8 mouse cellular contexts compared by ENCODE assay signal in genomic region chr19:3708078-3709012, GRCm38 (mm10). TPM values are rescaled to one million over a fixed set of nuclear protein-coding genes. Genes with fewer than 3 reads are reported as not detected.
DNase-seq lines count a peak whose midpoint lies in the region; ATAC-seq and TF ChIP-seq lines count a peak whose summit lies in the region.

Gene 1810055G02Rik, plus strand, starts transcription at chr19:3708293.

- TF ChIP-seq CTCF in heart, adult 2 months (IDR thresholded peaks at IDR 0.05) = peak; percentile 22

- peak; percentile 98 for DNase-seq in 3T3-L1 (ENCODE audit: low read depth, low spot score)
- peak; percentile 97 to 98 for DNase-seq in adrenal gland, postnatal 4 days (ENCODE audit: low spot score in 2 of 2)
- DNase-seq in embryonic facial prominence, embryonic 14.5 days (ENCODE audit: low spot score) = peak; percentile 98
- DNase-seq in heart, adult 2 months = peak; percentile 99
- peak; percentile 98 to 99 for DNase-seq in kidney, adult 8-10 months
- peak; percentile 92 to 97 for DNase-seq in spleen, postnatal 10 days (ENCODE audit: low spot score in 2 of 2)

- TF ChIP-seq POLR2A in heart, adult 2 months (IDR thresholded peaks at IDR 0.05; ENCODE audit: insufficient read depth, low read depth, low read length) = peak; percentile 91

- H3K9me3 ChIP-seq in embryonic facial prominence, embryonic 14.5 days (ENCODE audit: control insufficient read depth, low read length) = no peaks in the 10 kb centered on the region
- H3K9me3 ChIP-seq in limb, embryonic 13.5 days = no peaks in the 10 kb centered on the region
- H3K9me3 ChIP-seq in midbrain, embryonic 16.5 days (replicated peaks; ENCODE audit: control insufficient read depth, low read length, poor library complexity, severe bottlenecking) = no peaks in the 10 kb centered on the region

- TF ChIP-seq EP300 in heart, adult 2 months (IDR thresholded peaks at IDR 0.05; ENCODE audit: insufficient read depth, low read depth, low read length) = no peak

- peak within 1 kb of the TSS; percentile 81 for H3K9ac ChIP-seq in embryonic facial prominence, embryonic 14.5 days (ENCODE audit: low read depth, low read length)
- peak within 1 kb of the TSS; percentile 85 for H3K9ac ChIP-seq in heart, adult 2 months (ENCODE audit: low read depth, low read length)
- peak within 1 kb of the TSS; percentile 87 for H3K9ac ChIP-seq in limb, embryonic 13.5 days
- peak within 1 kb of the TSS; percentile 91 for H3K9ac ChIP-seq in midbrain, embryonic 16.5 days (ENCODE audit: low read depth, low read length)

- peaks cover 15% of the 10 kb centered on the region for H3K4me1 ChIP-seq in embryonic facial prominence, embryonic 14.5 days (ENCODE audit: control insufficient read depth, insufficient read depth, low read length)
- peaks cover 2% of the 10 kb centered on the region for H3K4me1 ChIP-seq in heart, adult 2 months (ENCODE audit: control insufficient read depth, insufficient read depth, low read length)
- H3K4me1 ChIP-seq in limb, embryonic 13.5 days = peaks cover 22% of the 10 kb centered on the region
- peaks cover 16% of the 10 kb centered on the region for H3K4me1 ChIP-seq in midbrain, embryonic 16.5 days (ENCODE audit: control insufficient read depth, insufficient read depth, low read length)

- WGBS in embryonic facial prominence, embryonic 14.5 days = 1% methylated on average over 61 of the region's 61 CpGs
- WGBS in heart, adult 2 months = 1% methylated on average over 61 of the region's 61 CpGs
- under 1% methylated on average over 61 of the region's 61 CpGs for WGBS in limb, embryonic 13.5 days
- WGBS in midbrain, embryonic 16.5 days = under 1% methylated on average over 60 of the region's 61 CpGs

- H3K79me2 ChIP-seq in heart, adult 2 months (replicated peaks; ENCODE audit: control insufficient read depth, insufficient read depth, low read length) = no peaks in the 10 kb centered on the region

- intact Hi-C loops in heart, adult 2 months (cut with DNase I) = no loop called here

- ATAC-seq in embryonic facial prominence, embryonic 14.5 days (ENCODE audit: low read depth) = peak; percentile 97
- ATAC-seq in limb, embryonic 13.5 days (ENCODE audit: low FRiP score, low read depth) = peak; percentile 97
- peak; percentile 97 for ATAC-seq in midbrain, embryonic 16.5 days

- H3K27ac ChIP-seq in embryonic facial prominence, embryonic 14.5 days (replicated peaks; ENCODE audit: low read depth, low read length) = peak within 1 kb of the TSS; percentile 94
- peak within 1 kb of the TSS; percentile 92 for H3K27ac ChIP-seq in heart, adult 2 months
- H3K27ac ChIP-seq in limb, embryonic 13.5 days = peak within 1 kb of the TSS; percentile 88
- peak within 1 kb of the TSS; percentile 92 for H3K27ac ChIP-seq in midbrain, embryonic 16.5 days (ENCODE audit: low read length)

- H3K4me2 ChIP-seq in embryonic facial prominence, embryonic 14.5 days (ENCODE audit: low read depth, low read length) = peak within 1 kb of the TSS; percentile 71
- H3K4me2 ChIP-seq in limb, embryonic 13.5 days (replicated peaks) = peak within 1 kb of the TSS; percentile 73
- peak within 1 kb of the TSS; percentile 79 for H3K4me2 ChIP-seq in midbrain, embryonic 16.5 days (ENCODE audit: low read length)

- H3K4me3 ChIP-seq in embryonic facial prominence, embryonic 14.5 days (ENCODE audit: low read depth, low read length) = peak within 1 kb of the TSS; percentile 90
- H3K4me3 ChIP-seq in heart, adult 2 months = peak within 1 kb of the TSS; percentile 92
- H3K4me3 ChIP-seq in limb, embryonic 13.5 days = peak within 1 kb of the TSS; percentile 86
- peak within 1 kb of the TSS; percentile 92 for H3K4me3 ChIP-seq in midbrain, embryonic 16.5 days (ENCODE audit: low read depth, low read length)

- H3K27me3 ChIP-seq in embryonic facial prominence, embryonic 14.5 days (replicated peaks; ENCODE audit: control insufficient read depth, insufficient read depth, low read length) = no peaks in the 10 kb centered on the region
- H3K27me3 ChIP-seq in heart, adult 2 months (ENCODE audit: control insufficient read depth, insufficient read depth, low read length) = no peaks in the 10 kb centered on the region
- no peaks in the 10 kb centered on the region for H3K27me3 ChIP-seq in limb, embryonic 13.5 days
- H3K27me3 ChIP-seq in midbrain, embryonic 16.5 days (ENCODE audit: control insufficient read depth, insufficient read depth, low read depth, low read length) = no peaks in the 10 kb centered on the region

- H3K36me3 ChIP-seq in embryonic facial prominence, embryonic 14.5 days (ENCODE audit: control insufficient read depth, insufficient read depth, low read length) = no peaks in the 10 kb centered on the region
- H3K36me3 ChIP-seq in heart, adult 2 months (ENCODE audit: control insufficient read depth, insufficient read depth, low read length) = no peaks in the 10 kb centered on the region
- peaks cover 12% of the 10 kb centered on the region for H3K36me3 ChIP-seq in limb, embryonic 13.5 days
- no peaks in the 10 kb centered on the region for H3K36me3 ChIP-seq in midbrain, embryonic 16.5 days (ENCODE audit: control insufficient read depth, insufficient read depth, low read length)

RNA-seq across cellular contexts. Expression of gene 1810055G02Rik, which starts in this region (rescaled TPM):
- 10 to 100 TPM; 23.7 to 23.9 TPM for total RNA-seq in adrenal gland, postnatal 4 days (2021)
- 59.2 and 61.4 TPM in 2 replicates for polyA plus RNA-seq in embryonic facial prominence, embryonic 14.5 days (2014; fragmentation: Nextera tagmentation; extraction: Ambion mirVana)
- total RNA-seq in heart, adult 2 months (2021) = 1 to 10 TPM; 8.1 to 8.3 TPM
- 17.9 and 23.3 TPM in 2 replicates for polyA plus RNA-seq in heart, adult 2 months (2012; rRNA removed)
- polyA plus RNA-seq in limb, embryonic 13.5 days (2015; fragmentation: Nextera tagmentation; extraction: Ambion mirVana) = 50.3 and 54.4 TPM in 2 replicates
- polyA plus RNA-seq in midbrain, embryonic 16.5 days (2015; fragmentation: Nextera tagmentation; extraction: Ambion mirVana) = 33.3 and 33.4 TPM in 2 replicates

Comparison
In these comparisons a context has a peak if more than half of its experiments do, and no peak if none do; other contexts are left out.
1. Peak in every context shown above with its lines: DNase-seq, ATAC-seq, H3K4me3 ChIP-seq and H3K27ac ChIP-seq.